Mouse (Mus musculus) ES-Bruce4 (cell line): Measurements from ENCODE around the gene Auts2. TPM values are rescaled to one million over a fixed set of nuclear protein-coding genes. Genes with fewer than 3 reads are reported as not detected.

Experiments used
- H3K27ac ChIP-seq: 2 replicates; pipeline ENCODE4 v1.5.1; 2012; ENCODE audit warnings: low read length, inconsistent platforms; ENCODE audit not compliant: insufficient read depth
- H3K27me3 ChIP-seq: 2 replicates; pipeline ENCODE4 v1.6.1; 2012; ENCODE audit warnings: mild to moderate bottlenecking, low read length, inconsistent platforms; ENCODE audit not compliant: control insufficient read depth, poor library complexity, insufficient read depth, severe bottlenecking
- H3K36me3 ChIP-seq: 2 replicates; pipeline ENCODE4 v1.6.1; 2012; ENCODE audit warnings: inconsistent platforms, mild to moderate bottlenecking, low read length, moderate library complexity; ENCODE audit not compliant: control insufficient read depth, poor library complexity, insufficient read depth, severe bottlenecking
- H3K4me1 ChIP-seq: one replicate; pipeline ENCODE4 v1.8.1; 2011; ENCODE audit warnings: low read length; ENCODE audit not compliant: control insufficient read depth, insufficient read depth
- H3K4me3 ChIP-seq: 2 replicates; pipeline ENCODE4 v1.5.1; 2011; ENCODE audit warnings: low read depth, mild to moderate bottlenecking, low read length
- H3K9ac ChIP-seq: 2 replicates; pipeline ENCODE4 v1.6.1; 2012; ENCODE audit warnings: low read depth, mild to moderate bottlenecking, inconsistent platforms; ENCODE audit not compliant: poor library complexity, severe bottlenecking
- H3K9me3 ChIP-seq: replicated peaks from 2 replicates; pipeline ENCODE4 v1.6.1; 2012; ENCODE audit warnings: mild to moderate bottlenecking, low read length, inconsistent platforms; ENCODE audit not compliant: control insufficient read depth, poor library complexity, insufficient read depth, severe bottlenecking
- CTCF ChIP-seq: IDR thresholded peaks from one replicate; pipeline ENCODE4 v1.8.1; 2011; ENCODE audit warnings: low read depth, low read length
- EP300 ChIP-seq: IDR thresholded peaks from 2 replicates; pipeline ENCODE4 v1.6.1; 2011; ENCODE audit warnings: low read depth, low read length; ENCODE audit not compliant: insufficient read depth
- POLR2A ChIP-seq: IDR thresholded peaks from one replicate; pipeline ENCODE4 v1.8.1; 2011; ENCODE audit warnings: low read length; ENCODE audit not compliant: insufficient read depth
- polyA plus RNA-seq: library from polyadenylated mRNA; stranded (reverse); fragments of >200 nt; gene quantifications from 2 replicates; pipeline ENCODE4 v1.2.4, GENCODE M21; 2011; ENCODE audit warnings: low read depth; ENCODE audit not compliant: missing spikeins, insufficient read depth, insufficient read length

Gene Auts2
- polyA plus RNA-seq, 1 experiment, result 23.4 TPM

DNA sequence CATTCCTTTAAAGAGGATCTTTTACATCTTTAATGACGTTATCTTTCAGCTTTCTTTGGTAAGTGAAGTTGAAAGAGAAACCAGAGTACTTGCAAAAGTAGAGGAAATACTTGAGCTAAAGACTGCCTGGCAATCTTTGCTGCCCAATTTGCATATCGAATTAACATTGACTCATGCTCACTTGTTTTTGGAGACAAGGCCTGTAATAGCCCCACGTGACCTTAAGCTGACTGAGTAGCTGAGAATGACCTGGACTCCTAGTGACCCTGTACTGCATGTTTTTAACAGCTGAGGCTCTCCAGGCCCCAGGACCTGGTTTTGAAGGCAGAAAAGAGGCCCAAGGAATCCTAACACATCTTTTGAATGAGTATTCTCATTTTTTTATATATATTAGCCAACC, 259.4 kb downstream of the Auts2 start:
- Histone ChIP-seq H3K4me1 (no peaks in the 10 kb centered on the region), H3K4me3 (no peak overlapping the region), H3K9ac (no peak overlapping the region), H3K36me3 (no peaks in the 10 kb centered on the region), H3K9me3 (no peaks in the 10 kb centered on the region), H3K27me3 (no peaks in the 10 kb centered on the region), H3K27ac (no peak overlapping the region)
- TF ChIP-seq POLR2A, result no peak
- TF ChIP-seq EP300, result no peak
- no peak for TF ChIP-seq CTCF

- no peak for TF ChIP-seq CTCF
- TF ChIP-seq POLR2A, result no peak
- no peak for TF ChIP-seq EP300
- Histone ChIP-seq H3K27me3 (no peaks in the 10 kb centered on the region), H3K9me3 (no peaks in the 10 kb centered on the region), H3K36me3 (no peaks in the 10 kb centered on the region), H3K9ac (no peak overlapping the region), H3K4me1 (no peaks in the 10 kb centered on the region), H3K27ac (no peak overlapping the region), H3K4me3 (no peak overlapping the region)
These were observed 268.8 kb downstream of the Auts2 start for GRCm38 (mm10) chr5:132274098-132274898.

GRCm38 (mm10) chr5:132272132-132272531, 271.0 kb downstream of the Auts2 start:
- no peaks in the 10 kb centered on the region for H3K4me1 ChIP-seq
- TF ChIP-seq CTCF (no peak), POLR2A (no peak), EP300 (no peak)
- no peaks in the 10 kb centered on the region for H3K36me3 ChIP-seq
- H3K27ac ChIP-seq, result no peak overlapping the region
- H3K9me3 ChIP-seq, result no peaks in the 10 kb centered on the region
- H3K4me3 ChIP-seq, result no peak overlapping the region
- no peak overlapping the region for H3K9ac ChIP-seq
- no peaks in the 10 kb centered on the region for H3K27me3 ChIP-seq

- H3K36me3 ChIP-seq, result no peaks in the 10 kb centered on the region
- H3K4me3 ChIP-seq, result no peak overlapping the region
- no peaks in the 10 kb centered on the region for H3K4me1 ChIP-seq
- H3K9me3 ChIP-seq, result no peaks in the 10 kb centered on the region
- no peak overlapping the region for H3K9ac ChIP-seq
- no peak for TF ChIP-seq EP300
- TF ChIP-seq POLR2A, result no peak
- no peak for TF ChIP-seq CTCF
- H3K27me3 ChIP-seq, result no peaks in the 10 kb centered on the region
- no peak overlapping the region for H3K27ac ChIP-seq
These were observed 272.2 kb downstream of the Auts2 start for GRCm38 (mm10) chr5:132270896-132271295.

DNA sequence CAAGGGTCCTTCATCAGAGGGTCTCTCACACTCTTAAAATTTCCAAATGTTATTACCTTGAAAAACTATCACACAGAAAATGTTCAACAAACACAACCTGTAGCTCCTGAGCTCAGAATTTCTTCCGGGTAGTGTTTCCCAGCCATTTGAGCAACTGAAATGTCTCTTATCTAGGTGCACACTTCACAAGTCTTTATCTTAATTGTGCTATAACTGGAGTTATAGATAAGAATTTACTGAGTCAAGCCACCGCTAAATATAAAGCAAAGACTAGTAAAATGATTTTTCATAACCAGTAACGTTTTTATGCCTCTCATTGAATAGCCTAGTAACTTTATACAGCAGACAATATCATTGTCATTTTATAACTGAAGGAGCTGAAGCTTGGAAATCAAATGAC, 273.1 kb downstream of the Auts2 start:
- Histone ChIP-seq H3K9me3 (no peaks in the 10 kb centered on the region), H3K27me3 (no peaks in the 10 kb centered on the region), H3K4me1 (no peaks in the 10 kb centered on the region), H3K36me3 (no peaks in the 10 kb centered on the region), H3K27ac (no peak overlapping the region), H3K4me3 (no peak overlapping the region), H3K9ac (no peak overlapping the region)
- TF ChIP-seq EP300, result no peak

GRCm38 (mm10) chr5:132268351-132268967, 274.7 kb downstream of the Auts2 start:
- H3K27ac ChIP-seq, result no peak overlapping the region
- H3K4me1 ChIP-seq, result no peaks in the 10 kb centered on the region
- H3K9ac ChIP-seq, result no peak overlapping the region
- no peaks in the 10 kb centered on the region for H3K36me3 ChIP-seq
- no peak overlapping the region for H3K4me3 ChIP-seq
- no peaks in the 10 kb centered on the region for H3K9me3 ChIP-seq
- TF ChIP-seq EP300, result no peak
- no peak for TF ChIP-seq POLR2A
- no peak for TF ChIP-seq CTCF
- no peaks in the 10 kb centered on the region for H3K27me3 ChIP-seq
